Mouse (Mus musculus) E14TG2a.4 (cell line): ENCODE data around the gene Pank2.

Experiments
- CTCF ChIP-seq: conservative IDR thresholded peaks from 2 replicates; pipeline ENCODE4 v1.5.1; 2014; ENCODE audit warnings: low read length
- NANOG ChIP-seq: IDR thresholded peaks from 2 replicates; pipeline ENCODE4 v1.6.1; 2014; ENCODE audit warnings: borderline replicate concordance, low read length, mixed read lengths
- POU5F1 ChIP-seq: IDR thresholded peaks from 2 replicates; pipeline ENCODE4 v1.6.1; 2014; ENCODE audit warnings: low read length, borderline replicate concordance

DNA sequence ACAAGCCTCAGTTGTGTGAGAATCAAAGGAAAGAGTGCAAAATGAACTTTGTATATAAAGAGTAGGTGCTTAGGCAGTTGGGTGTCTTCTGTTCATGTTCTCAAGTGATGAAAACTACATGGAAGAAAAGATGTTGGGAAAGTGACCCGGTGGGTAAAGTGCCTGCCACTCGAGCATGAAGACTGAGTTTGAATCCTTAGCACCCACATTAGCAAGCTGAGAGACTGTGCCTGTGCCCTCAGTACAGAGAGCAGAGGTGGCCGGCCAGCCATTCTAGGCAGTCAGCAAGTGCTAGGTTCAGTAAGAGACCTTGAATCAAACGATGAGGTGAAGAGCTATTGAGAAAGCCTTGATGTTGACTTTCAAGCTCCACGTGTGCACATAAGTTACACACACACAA, 14.4 kb downstream of the Pank2 start:
- no peak for TF ChIP-seq CTCF
- TF ChIP-seq POU5F1: no peak
- no peak for TF ChIP-seq NANOG
